Mouse (Mus musculus): ENCODE measurements at regions not wholly inside any gene's neighbourhood (a gene's known extent, or its start where the extent isn't known, plus 50 kb on each side); places are given as distances from the start of the nearest gene placed in this dataset.

- Histone ChIP-seq H3K27ac (no peak overlapping the region), H3K9ac (ENCODE audit: low read depth, low read length) (no peak overlapping the region), H3K79me2 (replicated peaks; ENCODE audit: control insufficient read depth, insufficient read depth, low read length) (no peaks in the 10 kb centered on the region), H3K4me1 (ENCODE audit: control insufficient read depth, insufficient read depth, low read length) (no peaks in the 10 kb centered on the region), H3K4me3 (no peak overlapping the region), H3K36me3 (ENCODE audit: control insufficient read depth, insufficient read depth, low read length) (no peaks in the 10 kb centered on the region), H3K27me3 (ENCODE audit: control insufficient read depth, insufficient read depth, low read length) (no peaks in the 10 kb centered on the region)
- DNase-seq: no peak
- TF ChIP-seq EP300 (IDR thresholded peaks at IDR 0.05; ENCODE audit: insufficient read depth, low read depth, low read length) (no peak), CTCF (IDR thresholded peaks at IDR 0.05) (no peak), POLR2A (IDR thresholded peaks at IDR 0.05; ENCODE audit: insufficient read depth, low read depth, low read length) (no peak)
- intact Hi-C loops (cut with DNase I): no loop called here
- WGBS: 63% methylated on average over 7 of the region's 7 CpGs
These were observed 130.0 kb upstream of the N6amt1 start for GRCm38 (mm10) chr16:87224024-87224423.

- DNase-seq: no peak
These were observed 133.4 kb upstream of the N6amt1 start for GRCm38 (mm10) chr16:87220611-87221010.

DNA sequence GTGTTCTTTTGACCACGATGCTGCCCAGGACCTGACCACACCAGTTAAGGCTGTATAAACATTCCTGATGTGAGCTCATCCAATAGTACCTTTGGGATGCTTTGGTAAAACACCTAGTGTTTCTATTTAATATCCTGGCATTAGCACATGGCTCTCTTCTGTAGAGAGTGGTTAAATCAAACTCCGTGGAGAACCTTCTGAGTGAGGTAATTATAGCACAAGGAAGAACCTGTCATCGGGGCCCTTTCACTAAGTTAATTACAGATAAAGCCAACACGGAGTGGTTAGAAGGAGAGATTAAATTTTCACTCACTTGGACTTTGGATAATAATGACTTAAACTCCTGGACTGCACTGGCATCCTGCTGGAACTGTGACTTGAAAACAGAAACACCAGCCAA, 133.8 kb upstream of the N6amt1 start:
- Histone ChIP-seq H3K79me2 (replicated peaks; ENCODE audit: control insufficient read depth, insufficient read depth, low read length) (no peaks in the 10 kb centered on the region), H3K27me3 (ENCODE audit: control insufficient read depth, insufficient read depth, low read length) (no peaks in the 10 kb centered on the region), H3K4me1 (ENCODE audit: control insufficient read depth, insufficient read depth, low read length) (no peaks in the 10 kb centered on the region), H3K36me3 (ENCODE audit: control insufficient read depth, insufficient read depth, low read length) (no peaks in the 10 kb centered on the region), H3K9ac (ENCODE audit: low read depth, low read length) (no peak overlapping the region), H3K4me3 (no peak overlapping the region), H3K27ac (no peak overlapping the region)
- TF ChIP-seq CTCF (IDR thresholded peaks at IDR 0.05): no peak
- no peak for TF ChIP-seq POLR2A (IDR thresholded peaks at IDR 0.05; ENCODE audit: insufficient read depth, low read depth, low read length)
- no peak for TF ChIP-seq EP300 (IDR thresholded peaks at IDR 0.05; ENCODE audit: insufficient read depth, low read depth, low read length)
- 18% methylated on average over 4 of the region's 4 CpGs for WGBS
- intact Hi-C loops (cut with DNase I): no loop called here
- no peak for DNase-seq

More at GRCm38 (mm10) chr16:87220611-87221010, 133.4 kb upstream of the N6amt1 start:
- WGBS: 79% methylated on average over 5 of the region's 5 CpGs
- Histone ChIP-seq H3K27ac (no peak overlapping the region), H3K9ac (ENCODE audit: low read depth, low read length) (no peak overlapping the region), H3K4me1 (ENCODE audit: control insufficient read depth, insufficient read depth, low read length) (no peaks in the 10 kb centered on the region), H3K27me3 (ENCODE audit: control insufficient read depth, insufficient read depth, low read length) (no peaks in the 10 kb centered on the region), H3K36me3 (ENCODE audit: control insufficient read depth, insufficient read depth, low read length) (no peaks in the 10 kb centered on the region), H3K79me2 (replicated peaks; ENCODE audit: control insufficient read depth, insufficient read depth, low read length) (no peaks in the 10 kb centered on the region), H3K4me3 (no peak overlapping the region)
- intact Hi-C loops (cut with DNase I): no loop called here
- TF ChIP-seq POLR2A (IDR thresholded peaks at IDR 0.05; ENCODE audit: insufficient read depth, low read depth, low read length) (no peak), EP300 (IDR thresholded peaks at IDR 0.05; ENCODE audit: insufficient read depth, low read depth, low read length) (no peak), CTCF (IDR thresholded peaks at IDR 0.05) (no peak)

DNA sequence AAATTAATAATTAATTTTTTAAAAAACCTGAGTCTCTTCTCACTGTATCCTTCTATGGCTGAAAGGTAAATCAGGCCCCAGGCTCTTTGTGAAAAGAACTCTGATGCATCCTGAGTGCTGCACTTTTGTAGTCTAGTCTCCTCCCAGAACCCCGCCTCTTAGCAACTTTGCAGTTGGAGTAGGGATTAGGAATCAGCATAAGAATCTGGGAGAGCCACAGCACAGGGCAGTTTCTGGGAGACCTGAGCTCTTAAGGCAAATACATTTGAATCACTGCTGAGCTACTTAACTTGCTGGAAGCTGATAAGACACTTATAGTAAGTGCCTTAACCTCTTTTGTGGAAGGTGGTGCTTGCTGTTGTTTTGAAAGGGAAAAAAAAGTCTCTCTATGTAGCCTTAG, 146.1 kb upstream of the N6amt1 start:
- TF ChIP-seq CTCF (IDR thresholded peaks at IDR 0.05) (no peak), POLR2A (IDR thresholded peaks at IDR 0.05; ENCODE audit: insufficient read depth, low read depth, low read length) (no peak), EP300 (IDR thresholded peaks at IDR 0.05; ENCODE audit: insufficient read depth, low read depth, low read length) (no peak)
- 83% methylated on average over 1 of the region's 1 CpGs for WGBS
- H3K27ac ChIP-seq: no peak overlapping the region
- H3K9ac ChIP-seq (ENCODE audit: low read depth, low read length): no peak overlapping the region
- no peaks in the 10 kb centered on the region for H3K27me3 ChIP-seq (ENCODE audit: control insufficient read depth, insufficient read depth, low read length)
- no peaks in the 10 kb centered on the region for H3K4me1 ChIP-seq (ENCODE audit: control insufficient read depth, insufficient read depth, low read length)
- no peak for DNase-seq
- H3K79me2 ChIP-seq (replicated peaks; ENCODE audit: control insufficient read depth, insufficient read depth, low read length): no peaks in the 10 kb centered on the region
- H3K36me3 ChIP-seq (ENCODE audit: control insufficient read depth, insufficient read depth, low read length): no peaks in the 10 kb centered on the region
- H3K4me3 ChIP-seq: no peak overlapping the region
- intact Hi-C loops (cut with DNase I): no loop called here

DNA sequence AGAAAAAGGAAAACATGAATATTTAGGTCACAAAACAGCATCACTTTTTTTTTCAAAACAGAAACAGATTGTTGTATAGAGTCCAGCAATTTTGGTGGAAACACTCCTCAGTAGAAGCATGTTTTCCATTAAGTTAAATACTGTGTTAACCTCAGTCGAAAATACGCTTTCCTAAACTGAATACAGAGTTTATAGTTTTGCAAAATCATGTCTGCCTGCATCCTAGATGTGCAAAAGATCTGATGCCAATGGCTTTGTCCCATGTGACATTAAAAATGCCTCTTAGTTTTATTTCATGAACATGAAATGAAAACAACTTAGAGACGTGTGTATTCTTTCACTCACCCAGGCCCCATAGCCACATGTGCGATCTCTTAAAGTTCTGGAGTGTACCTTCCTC, 163.5 kb upstream of the N6amt1 start:
- H3K79me2 ChIP-seq (replicated peaks; ENCODE audit: control insufficient read depth, insufficient read depth, low read length): no peaks in the 10 kb centered on the region
- no peak for TF ChIP-seq EP300 (IDR thresholded peaks at IDR 0.05; ENCODE audit: insufficient read depth, low read depth, low read length)
- no peak for TF ChIP-seq POLR2A (IDR thresholded peaks at IDR 0.05; ENCODE audit: insufficient read depth, low read depth, low read length)
- TF ChIP-seq CTCF (IDR thresholded peaks at IDR 0.05): no peak
- intact Hi-C loops (cut with DNase I): no loop called here
- no peaks in the 10 kb centered on the region for H3K27me3 ChIP-seq (ENCODE audit: control insufficient read depth, insufficient read depth, low read length)
- H3K9ac ChIP-seq (ENCODE audit: low read depth, low read length): no peak overlapping the region
- 91% methylated on average over 4 of the region's 4 CpGs for WGBS
- H3K27ac ChIP-seq: no peak overlapping the region
- no peaks in the 10 kb centered on the region for H3K36me3 ChIP-seq (ENCODE audit: control insufficient read depth, insufficient read depth, low read length)
- no peak overlapping the region for H3K4me3 ChIP-seq
- DNase-seq: no peak
- no peaks in the 10 kb centered on the region for H3K4me1 ChIP-seq (ENCODE audit: control insufficient read depth, insufficient read depth, low read length)

GRCm38 (mm10) chr16:87188737-87189136, 165.2 kb upstream of the N6amt1 start:
- no peak for DNase-seq
- no peaks in the 10 kb centered on the region for H3K79me2 ChIP-seq (replicated peaks; ENCODE audit: control insufficient read depth, insufficient read depth, low read length)
- intact Hi-C loops (cut with DNase I): no loop called here
- no peaks in the 10 kb centered on the region for H3K27me3 ChIP-seq (ENCODE audit: control insufficient read depth, insufficient read depth, low read length)
- H3K4me1 ChIP-seq (ENCODE audit: control insufficient read depth, insufficient read depth, low read length): no peaks in the 10 kb centered on the region
- no peak overlapping the region for H3K27ac ChIP-seq
- H3K4me3 ChIP-seq: no peak overlapping the region
- no peak overlapping the region for H3K9ac ChIP-seq (ENCODE audit: low read depth, low read length)
- TF ChIP-seq POLR2A (IDR thresholded peaks at IDR 0.05; ENCODE audit: insufficient read depth, low read depth, low read length): no peak
- 80% methylated on average over 2 of the region's 2 CpGs for WGBS
- H3K36me3 ChIP-seq (ENCODE audit: control insufficient read depth, insufficient read depth, low read length): no peaks in the 10 kb centered on the region

Measured in heart, adult 2 months (tissue).